Mouse (Mus musculus): ENCODE data around the gene Kctd7. TPM values are rescaled to one million over a fixed set of nuclear protein-coding genes. Genes with fewer than 3 reads are reported as not detected.
A peak's percentile ranks its signal among the peaks of the same experiment; 100 is the strongest.

Gene Kctd7
- polyA plus RNA-seq, 1 experiment = 5.2 TPM

DNA sequence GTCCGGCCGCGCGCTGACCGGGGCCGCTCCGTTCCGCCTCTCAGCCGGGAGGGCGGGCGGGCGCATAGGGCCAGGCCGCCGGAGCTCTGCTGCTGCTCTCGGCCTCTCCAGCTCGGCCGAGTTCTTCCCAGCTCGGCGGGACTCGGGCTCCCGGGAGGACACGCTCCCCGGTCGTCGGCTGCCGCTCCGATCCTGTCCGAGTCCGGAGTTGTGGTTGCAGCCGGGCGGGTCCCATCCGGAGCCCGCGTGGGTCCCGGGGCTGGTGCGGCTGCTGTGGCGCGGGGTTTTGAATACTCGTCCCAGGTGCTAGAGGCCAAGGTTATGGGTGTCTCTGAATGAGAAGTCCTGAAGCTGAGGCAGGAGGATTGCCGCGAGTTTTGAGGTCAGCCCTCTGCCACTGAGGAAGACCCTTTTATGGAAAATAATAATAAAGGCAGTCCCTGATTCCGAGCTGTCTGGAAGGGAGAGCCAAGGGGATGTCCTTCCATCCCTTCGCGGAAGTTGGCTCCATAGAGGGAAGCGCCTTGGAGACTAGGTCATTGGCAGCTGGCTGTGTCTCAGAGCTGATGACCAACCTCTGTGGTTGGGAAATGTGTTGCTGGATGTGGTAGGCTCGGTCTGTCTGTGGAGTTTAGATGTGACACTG, 27.4 kb downstream of the Kctd7 start:
- 1% methylated on average over 35 of the region's 46 CpGs for WGBS
- no peaks in the 10 kb centered on the region for H3K36me3 ChIP-seq (ENCODE audit: control insufficient read depth, insufficient read depth, low read length)
- peak overlapping the region; percentile 54; the same call in 1 of the 2 replicates for H3K27ac ChIP-seq (ENCODE audit: insufficient read depth, low read length)
- H3K4me1 ChIP-seq (ENCODE audit: control insufficient read depth, insufficient read depth, insufficient read length) = peaks cover 11% of the 10 kb centered on the region; the same call in 1 of the 2 replicates
- H3K27me3 ChIP-seq (ENCODE audit: control insufficient read depth, insufficient read depth, low read length) = no peaks in the 10 kb centered on the region
- peak overlapping the region; percentile 77 for H3K4me3 ChIP-seq (ENCODE audit: extremely low read depth, insufficient read depth, insufficient read length)
- TF ChIP-seq POLR2A (IDR thresholded peaks at IDR 0.05; ENCODE audit: low read depth, low read length) (no peak), CTCF (IDR thresholded peaks at IDR 0.05; ENCODE audit: extremely low read depth, insufficient read depth, insufficient read length, insufficient replicate concordance) (no peak)
- peak in 1 of 2 experiments; percentile 45 for DNase-seq (ENCODE audit: low read depth in 1 of 2, low spot score in 2 of 2)

DNA sequence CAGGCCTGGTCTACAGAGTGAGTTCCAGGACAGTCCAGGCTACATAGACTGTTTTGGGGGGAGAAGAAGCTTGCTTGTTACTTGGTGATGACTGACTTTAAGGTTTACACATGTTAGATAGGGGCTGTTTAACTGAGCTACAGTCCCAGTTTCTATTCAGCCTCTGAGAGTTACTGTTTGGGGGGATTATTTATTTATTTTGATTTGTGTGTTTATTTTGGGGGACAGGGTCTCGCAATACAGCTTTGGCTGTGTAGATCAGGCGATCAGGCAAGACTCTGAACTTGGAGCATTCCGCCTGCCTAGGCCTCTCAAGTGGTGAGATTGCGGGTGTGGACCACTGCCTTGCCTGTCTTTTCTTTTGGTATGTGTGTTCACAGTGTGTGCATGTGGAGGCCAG, 28.4 kb downstream of the Kctd7 start:
- Histone ChIP-seq H3K27ac (ENCODE audit: insufficient read depth, low read length) (no peak overlapping the region), H3K4me3 (ENCODE audit: extremely low read depth, insufficient read depth, insufficient read length) (no peak overlapping the region), H3K4me1 (ENCODE audit: control insufficient read depth, insufficient read depth, insufficient read length) (peaks cover 11% of the 10 kb centered on the region; the same call in 1 of the 2 replicates), H3K27me3 (ENCODE audit: control insufficient read depth, insufficient read depth, low read length) (no peaks in the 10 kb centered on the region), H3K36me3 (ENCODE audit: control insufficient read depth, insufficient read depth, low read length) (no peaks in the 10 kb centered on the region)
- WGBS = 92% methylated on average over 4 of the region's 4 CpGs
- DNase-seq (ENCODE audit: low read depth in 1 of 2, low spot score in 2 of 2) = no peak
- no peak for TF ChIP-seq CTCF (IDR thresholded peaks at IDR 0.05; ENCODE audit: extremely low read depth, insufficient read depth, insufficient read length, insufficient replicate concordance)
- no peak for TF ChIP-seq POLR2A (IDR thresholded peaks at IDR 0.05; ENCODE audit: low read depth, low read length)

DNA sequence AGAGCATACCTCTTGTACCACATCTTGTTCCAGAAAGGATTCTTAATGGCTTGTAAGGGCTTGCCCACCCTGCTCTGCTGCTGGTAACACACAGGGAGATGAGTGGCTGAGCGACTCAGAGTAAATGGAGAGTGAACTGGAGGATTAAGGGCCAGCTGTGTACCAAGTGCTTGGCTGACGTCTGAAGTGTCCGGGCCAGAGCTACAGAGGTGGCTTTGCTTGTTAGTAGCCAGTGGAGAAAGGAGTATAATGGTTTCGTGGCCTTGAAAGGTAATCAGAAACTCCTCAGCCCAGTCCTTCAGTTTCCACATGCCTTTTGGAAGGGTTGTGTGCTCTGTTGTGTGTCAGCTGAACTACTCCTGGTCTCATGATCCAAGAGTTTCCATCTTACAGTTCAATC, 33.2 kb downstream of the Kctd7 start:
- TF ChIP-seq POLR2A (IDR thresholded peaks at IDR 0.05; ENCODE audit: low read depth, low read length) (no peak), CTCF (IDR thresholded peaks at IDR 0.05; ENCODE audit: extremely low read depth, insufficient read depth, insufficient read length, insufficient replicate concordance) (no peak)
- 87% methylated on average over 4 of the region's 4 CpGs for WGBS
- DNase-seq (ENCODE audit: low read depth in 1 of 2, low spot score in 2 of 2) = no peak

DNA sequence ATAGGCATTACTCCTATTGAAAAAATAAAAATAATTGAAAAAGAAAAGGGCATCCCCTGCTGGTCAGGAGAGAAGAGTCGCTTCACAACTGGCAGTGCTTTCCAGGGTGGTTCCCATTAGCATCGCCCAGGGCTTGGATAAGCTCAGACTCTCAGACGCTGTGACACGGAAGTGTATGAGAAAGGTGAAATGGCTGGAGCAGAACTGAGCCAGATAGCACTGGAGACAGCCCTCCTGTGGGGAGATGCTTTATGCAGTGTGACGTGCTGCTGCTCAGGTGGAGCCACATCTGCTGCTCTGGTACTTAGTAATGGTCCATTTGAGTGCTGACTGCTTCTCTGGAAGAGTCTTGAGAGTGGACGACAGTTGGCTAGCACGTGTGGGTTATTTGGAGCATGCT, 35.7 kb downstream of the Kctd7 start:
- TF ChIP-seq CTCF (IDR thresholded peaks at IDR 0.05; ENCODE audit: extremely low read depth, insufficient read depth, insufficient read length, insufficient replicate concordance) = no peak
- no peak for TF ChIP-seq POLR2A (IDR thresholded peaks at IDR 0.05; ENCODE audit: low read depth, low read length)
- peaks cover 13% of the 10 kb centered on the region; the same call in 1 of the 2 replicates for H3K4me1 ChIP-seq (ENCODE audit: control insufficient read depth, insufficient read depth, insufficient read length)
- 89% methylated on average over 7 of the region's 7 CpGs for WGBS

More for the DNA sequence above, 33.2 kb downstream of the Kctd7 start:
- H3K27me3 ChIP-seq (ENCODE audit: control insufficient read depth, insufficient read depth, low read length) = no peaks in the 10 kb centered on the region
- H3K27ac ChIP-seq (ENCODE audit: insufficient read depth, low read length) = no peak overlapping the region
- H3K4me3 ChIP-seq (ENCODE audit: extremely low read depth, insufficient read depth, insufficient read length) = no peak overlapping the region
- H3K36me3 ChIP-seq (ENCODE audit: control insufficient read depth, insufficient read depth, low read length) = no peaks in the 10 kb centered on the region
- peaks cover 21% of the 10 kb centered on the region; the same call in 1 of the 2 replicates for H3K4me1 ChIP-seq (ENCODE audit: control insufficient read depth, insufficient read depth, insufficient read length)

DNA sequence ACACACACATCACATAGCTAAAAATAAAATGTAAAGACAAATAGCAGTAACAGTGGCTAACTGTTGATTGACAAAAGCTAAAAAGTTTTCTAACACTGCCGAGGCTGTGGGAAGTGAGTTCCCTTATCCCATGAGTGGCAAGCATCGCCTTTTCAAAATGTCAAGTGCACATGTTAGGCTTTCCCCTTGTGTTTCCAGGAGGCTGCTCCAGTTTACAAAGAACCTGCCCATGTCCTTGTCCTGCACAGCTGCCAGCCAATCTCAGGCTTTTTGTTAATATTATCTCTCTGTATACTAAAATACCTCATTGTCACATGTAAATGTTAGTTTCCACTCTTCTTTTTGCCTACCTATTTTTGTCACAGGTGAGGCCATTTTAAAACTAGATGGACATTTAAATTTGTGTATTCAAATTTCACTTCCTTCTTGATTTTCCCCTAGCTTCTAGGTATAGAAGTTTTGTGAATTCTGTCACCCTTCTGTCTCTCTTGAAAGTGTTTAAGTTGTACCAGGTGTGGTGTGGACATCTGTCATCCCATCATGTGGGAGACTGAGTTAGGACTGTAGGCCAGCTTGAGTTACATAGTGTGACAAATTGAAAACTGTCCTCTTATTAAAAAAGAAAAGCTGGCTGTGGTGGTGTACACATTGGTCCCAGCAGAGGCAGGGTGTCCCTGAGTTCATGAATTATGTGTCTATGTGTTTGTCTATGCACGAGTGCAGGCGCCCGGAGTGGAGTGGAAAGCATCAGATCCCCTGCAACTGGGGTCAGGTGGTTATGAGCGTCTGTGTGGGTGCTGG, 37.3 kb downstream of the Kctd7 start:
- WGBS = 55% methylated on average over 6 of the region's 6 CpGs
- peak in 1 of 2 experiments; percentile 29 for DNase-seq (ENCODE audit: low read depth in 1 of 2, low spot score in 2 of 2)
- peaks cover 13% of the 10 kb centered on the region; the same call in 1 of the 2 replicates for H3K4me1 ChIP-seq (ENCODE audit: control insufficient read depth, insufficient read depth, insufficient read length)
- no peaks in the 10 kb centered on the region for H3K27me3 ChIP-seq (ENCODE audit: control insufficient read depth, insufficient read depth, low read length)
- peak overlapping the region; percentile 85 for H3K27ac ChIP-seq (ENCODE audit: insufficient read depth, low read length)
- H3K36me3 ChIP-seq (ENCODE audit: control insufficient read depth, insufficient read depth, low read length) = no peaks in the 10 kb centered on the region
- H3K4me3 ChIP-seq (ENCODE audit: extremely low read depth, insufficient read depth, insufficient read length) = no peak overlapping the region
- no peak for TF ChIP-seq CTCF (IDR thresholded peaks at IDR 0.05; ENCODE audit: extremely low read depth, insufficient read depth, insufficient read length, insufficient replicate concordance)
- TF ChIP-seq POLR2A (IDR thresholded peaks at IDR 0.05; ENCODE audit: low read depth, low read length) = no peak

More for the DNA sequence above, 35.7 kb downstream of the Kctd7 start:
- no peaks in the 10 kb centered on the region for H3K27me3 ChIP-seq (ENCODE audit: control insufficient read depth, insufficient read depth, low read length)
- peak overlapping the region; percentile 22; the same call in 1 of the 2 replicates for H3K27ac ChIP-seq (ENCODE audit: insufficient read depth, low read length)
- no peak for DNase-seq (ENCODE audit: low read depth in 1 of 2, low spot score in 2 of 2)
- no peaks in the 10 kb centered on the region for H3K36me3 ChIP-seq (ENCODE audit: control insufficient read depth, insufficient read depth, low read length)
- no peak overlapping the region for H3K4me3 ChIP-seq (ENCODE audit: extremely low read depth, insufficient read depth, insufficient read length)

DNA sequence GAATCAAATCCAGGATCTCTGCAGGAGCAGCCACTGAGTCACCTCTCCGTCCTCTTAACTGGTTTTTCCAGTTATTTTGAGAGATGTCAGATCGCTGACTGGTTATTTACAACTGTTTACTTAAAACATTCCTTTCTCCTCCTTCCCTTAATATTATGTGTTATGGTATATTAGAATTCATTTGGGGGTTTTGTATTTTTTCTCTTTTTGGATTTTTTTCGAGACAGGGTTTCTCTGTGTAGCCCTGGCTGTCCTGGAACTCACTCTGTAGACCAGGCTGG, 37.8 kb downstream of the Kctd7 start:
- TF ChIP-seq CTCF (IDR thresholded peaks at IDR 0.05; ENCODE audit: extremely low read depth, insufficient read depth, insufficient read length, insufficient replicate concordance) = no peak
- no peak for TF ChIP-seq POLR2A (IDR thresholded peaks at IDR 0.05; ENCODE audit: low read depth, low read length)
- Histone ChIP-seq H3K4me3 (ENCODE audit: extremely low read depth, insufficient read depth, insufficient read length) (no peak overlapping the region), H3K27ac (ENCODE audit: insufficient read depth, low read length) (peak overlapping the region; percentile 61), H3K36me3 (ENCODE audit: control insufficient read depth, insufficient read depth, low read length) (no peaks in the 10 kb centered on the region), H3K4me1 (ENCODE audit: control insufficient read depth, insufficient read depth, insufficient read length) (peaks cover 13% of the 10 kb centered on the region; the same call in 1 of the 2 replicates), H3K27me3 (ENCODE audit: control insufficient read depth, insufficient read depth, low read length) (no peaks in the 10 kb centered on the region)
- DNase-seq (ENCODE audit: low read depth in 1 of 2, low spot score in 2 of 2) = no peak
- WGBS = 91% methylated on average over 3 of the region's 3 CpGs
